Mouse (Mus musculus) liver, embryonic 11.5 days (tissue): Measurements from ENCODE around the gene Mcam. TPM values are rescaled to one million over a fixed set of nuclear protein-coding genes. Genes with fewer than 3 reads are reported as not detected.

Source experiments
- ATAC-seq: fragments of 200-750 bp; cut with Nextera tagmentation; replicated peaks from 2 replicates; pipeline ENCODE4 v1.8.0; 2017; ENCODE audit warnings: moderate number of reproducible peaks, mild to moderate bottlenecking, moderate TSS enrichment, moderate library complexity; ENCODE audit not compliant: low FRiP score
- DNase-seq: peaks from one replicate; pipeline ENCODE4 v3.0.0-alpha.2; 2017; ENCODE audit warnings: low spot score
- H3K27ac ChIP-seq: fragments of 300-500 bp; sonication (generic); 2 replicates; pipeline ENCODE4 v1.5.1; 2014; ENCODE audit warnings: mild to moderate bottlenecking, low read depth, low read length, control low read depth
- H3K27me3 ChIP-seq: fragments of 300-500 bp; sonication (generic); replicated peaks from 2 replicates; pipeline ENCODE4 v1.6.1; 2014; ENCODE audit warnings: low read length, mixed read lengths; ENCODE audit not compliant: control insufficient read depth, insufficient read depth
- H3K36me3 ChIP-seq: fragments of 300-500 bp; sonication (generic); 2 replicates; pipeline ENCODE4 v1.6.1; 2014; ENCODE audit warnings: mild to moderate bottlenecking, low read length, moderate library complexity, mixed read lengths; ENCODE audit not compliant: control insufficient read depth, insufficient read depth
- H3K4me1 ChIP-seq: fragments of 300-500 bp; sonication (generic); replicated peaks from 2 replicates; pipeline ENCODE4 v1.6.1; 2014; ENCODE audit warnings: low read length, mixed read lengths; ENCODE audit not compliant: control insufficient read depth, insufficient read depth
- H3K4me2 ChIP-seq: fragments of 300-500 bp; sonication (generic); 2 replicates; pipeline ENCODE4 v1.6.1; 2014; ENCODE audit warnings: mild to moderate bottlenecking, control low read depth, moderate library complexity
- H3K4me3 ChIP-seq: fragments of 300-500 bp; sonication (generic); 2 replicates; pipeline ENCODE4 v1.5.1; 2014; ENCODE audit warnings: low read depth, low read length, control low read depth
- H3K9ac ChIP-seq: fragments of 300-500 bp; sonication (generic); 2 replicates; pipeline ENCODE4 v1.6.1; 2014; ENCODE audit warnings: low read depth, low read length, control low read depth
- H3K9me3 ChIP-seq: fragments of 300-500 bp; sonication (generic); 2 replicates; pipeline ENCODE4 v1.6.1; 2016; ENCODE audit warnings: low read length, inconsistent platforms, mixed read lengths; ENCODE audit not compliant: control insufficient read depth
- whole genome bisulfite sequencing: fragments of 180-500 bp; shearing (Covaris S2); extraction: QIAGEN DNeasy Blood & Tissue Kit; methylation state at CpG from one replicate; pipeline ENCODE4 v1.1.7; 2014; 5-methylcytosine and 5-hydroxymethylcytosine counted together
- polyA plus RNA-seq: library from polyadenylated mRNA; unstranded; fragments of >200 nt; fragmentation: Nextera tagmentation; extraction: Ambion mirVana; gene quantifications from 2 replicates; pipeline ENCODE4 v1.2.1, GENCODE M21; 2014

Gene Mcam
- polyA plus RNA-seq, 1 experiment from 2014 or later: 13.0 TPM

DNA sequence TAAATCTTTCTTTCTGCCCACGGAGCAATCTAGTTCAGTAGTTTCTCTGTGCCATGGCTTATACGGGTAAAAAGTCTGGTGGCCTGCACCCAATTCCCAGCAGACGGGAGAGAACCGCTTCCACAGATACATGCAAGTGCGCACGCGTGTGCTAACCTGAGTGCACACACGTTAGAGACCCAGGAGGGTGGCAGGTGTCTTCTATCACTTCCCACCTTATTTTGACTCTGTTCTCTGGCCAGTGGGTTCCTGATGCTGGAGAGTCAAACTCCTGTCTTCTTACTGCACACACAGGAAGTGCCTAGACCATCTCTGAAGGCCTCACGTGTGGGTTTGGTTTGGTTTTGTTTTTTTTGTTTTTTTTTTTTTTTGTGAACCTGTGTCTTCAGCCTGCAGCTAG is 18.7 kb upstream of the Mcam start:
- H3K27me3 ChIP-seq: no peaks in the 10 kb centered on the region
- H3K9me3 ChIP-seq: no peaks in the 10 kb centered on the region
- ATAC-seq (no peak), DNase-seq (no peak)
- H3K4me2 ChIP-seq: no peak overlapping the region
- H3K9ac ChIP-seq: no peak overlapping the region
- no peak overlapping the region for H3K4me3 ChIP-seq
- H3K4me1 ChIP-seq: peaks cover 1% of the 10 kb centered on the region; the same call in 1 of the 2 replicates
- WGBS: 85% methylated on average over 9 of the region's 9 CpGs
- H3K27ac ChIP-seq: no peak overlapping the region
- H3K36me3 ChIP-seq: no peaks in the 10 kb centered on the region

DNA sequence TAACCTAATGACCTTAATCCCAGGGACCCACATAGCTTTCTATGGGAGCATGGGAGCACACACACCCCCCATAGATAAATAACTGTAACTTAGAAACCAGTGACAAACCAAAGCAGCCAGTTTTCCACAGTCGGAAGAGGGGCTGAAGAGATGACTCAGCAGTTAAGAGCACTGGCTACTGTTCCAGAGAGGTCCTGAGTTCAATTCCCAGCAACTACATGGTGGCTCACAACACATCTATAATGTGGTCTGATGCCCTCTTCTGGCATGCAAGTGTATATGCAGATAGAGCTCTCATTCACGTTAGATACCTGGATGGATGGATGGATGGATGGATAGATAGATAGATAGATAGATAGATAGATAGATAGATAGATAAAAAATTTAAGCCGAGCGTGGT is 18.1 kb upstream of the Mcam start:
- no peaks in the 10 kb centered on the region for H3K36me3 ChIP-seq
- H3K27me3 ChIP-seq: no peaks in the 10 kb centered on the region
- H3K4me1 ChIP-seq: no peaks in the 10 kb centered on the region
- H3K9ac ChIP-seq: no peak overlapping the region
- H3K4me3 ChIP-seq: no peak overlapping the region
- 80% methylated on average over 4 of the region's 4 CpGs for WGBS
- DNase-seq: no peak
- H3K27ac ChIP-seq: no peak overlapping the region
- no peak overlapping the region for H3K4me2 ChIP-seq
- no peak for ATAC-seq
- H3K9me3 ChIP-seq: no peaks in the 10 kb centered on the region

DNA sequence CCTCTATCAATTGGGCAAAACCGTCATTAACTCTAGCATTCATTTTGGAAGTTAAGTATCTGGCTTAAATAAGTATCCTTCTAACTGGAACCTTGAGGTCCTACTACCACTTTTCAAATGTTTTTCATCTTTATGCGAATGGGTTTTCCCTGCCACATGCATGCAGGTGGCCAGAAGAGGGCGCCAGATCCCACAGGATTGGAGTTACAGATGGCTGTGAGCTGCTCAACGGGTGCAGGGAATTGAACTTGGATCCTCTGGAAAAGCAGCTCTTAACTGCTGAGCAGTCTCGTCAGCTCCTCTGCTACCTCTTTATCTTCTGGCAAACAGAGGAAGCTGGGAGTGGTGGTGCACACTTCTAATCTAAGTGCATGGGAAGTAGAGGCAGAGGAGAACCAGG is 15.3 kb upstream of the Mcam start:
- ATAC-seq (no peak), DNase-seq (no peak)
- 44% methylated on average over 5 of the region's 5 CpGs for WGBS
- H3K27me3 ChIP-seq: no peaks in the 10 kb centered on the region
- H3K4me2 ChIP-seq: no peak overlapping the region
- H3K4me3 ChIP-seq: no peak overlapping the region
- H3K9me3 ChIP-seq: no peaks in the 10 kb centered on the region
- no peak overlapping the region for H3K27ac ChIP-seq
- H3K9ac ChIP-seq: no peak overlapping the region
- no peaks in the 10 kb centered on the region for H3K4me1 ChIP-seq
- H3K36me3 ChIP-seq: no peaks in the 10 kb centered on the region

DNA sequence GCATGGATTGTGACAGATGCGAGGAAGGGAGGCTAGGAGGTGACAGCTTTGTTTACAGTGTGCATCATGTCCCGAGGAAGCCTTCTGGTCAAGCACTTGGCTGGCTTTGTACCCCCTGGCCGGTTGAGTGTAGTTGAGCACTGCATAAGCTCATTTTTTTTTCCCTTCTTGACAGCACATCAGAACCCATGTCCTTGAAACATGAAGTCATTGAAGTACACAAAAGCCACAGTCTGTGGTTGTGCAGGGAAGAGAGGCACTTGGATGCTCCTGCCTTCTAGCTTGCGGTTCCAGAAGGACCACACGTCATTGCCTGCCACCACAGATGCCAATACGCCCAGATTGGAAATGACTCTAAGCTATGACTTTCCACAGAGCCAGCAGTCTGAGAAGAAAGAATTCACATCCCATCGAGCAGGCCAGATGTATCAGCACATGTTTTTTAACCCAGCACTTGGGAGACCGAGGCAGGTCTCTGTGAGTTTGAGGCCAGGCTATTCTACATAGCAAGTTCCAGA is 14.3 kb upstream of the Mcam start:
- WGBS: 77% methylated on average over 8 of the region's 8 CpGs
- DNase-seq: no peak

DNA sequence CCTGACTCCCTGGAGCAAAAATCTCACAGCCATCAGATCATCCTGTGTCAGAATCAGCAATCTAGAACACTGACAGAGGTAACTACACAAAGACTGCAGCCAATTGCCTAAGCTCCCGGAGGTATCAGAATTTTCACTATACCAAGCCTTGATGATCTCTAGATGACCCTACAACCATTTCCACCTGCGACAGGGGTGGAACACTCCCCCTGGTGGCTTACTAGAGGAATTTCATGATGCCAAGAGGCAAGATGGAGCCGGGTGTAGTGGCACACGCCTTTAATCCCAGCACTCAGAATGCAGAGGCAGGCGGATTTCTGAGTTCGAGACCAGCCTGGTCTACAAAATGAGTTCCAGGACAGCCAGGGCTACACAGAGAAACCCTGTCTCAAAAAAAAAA is 10.0 kb upstream of the Mcam start:
- Histone ChIP-seq H3K4me2 (no peak overlapping the region), H3K4me1 (peaks cover 1% of the 10 kb centered on the region; the same call in 1 of the 2 replicates), H3K27ac (no peak overlapping the region), H3K9ac (no peak overlapping the region), H3K36me3 (no peaks in the 10 kb centered on the region), H3K27me3 (peaks cover 7% of the 10 kb centered on the region; the same call in 1 of the 2 replicates), H3K4me3 (no peak overlapping the region), H3K9me3 (no peaks in the 10 kb centered on the region)
- DNase-seq (no peak), ATAC-seq (no peak)
- 66% methylated on average over 6 of the region's 6 CpGs for WGBS

More for the DNA sequence above, 14.3 kb upstream of the Mcam start:
- H3K4me2 ChIP-seq: no peak overlapping the region
- H3K9me3 ChIP-seq: no peaks in the 10 kb centered on the region
- H3K4me1 ChIP-seq: no peaks in the 10 kb centered on the region
- no peak overlapping the region for H3K4me3 ChIP-seq
- no peaks in the 10 kb centered on the region for H3K27me3 ChIP-seq
- H3K36me3 ChIP-seq: no peaks in the 10 kb centered on the region
- ATAC-seq: no peak
- no peak overlapping the region for H3K27ac ChIP-seq
- no peak overlapping the region for H3K9ac ChIP-seq

DNA sequence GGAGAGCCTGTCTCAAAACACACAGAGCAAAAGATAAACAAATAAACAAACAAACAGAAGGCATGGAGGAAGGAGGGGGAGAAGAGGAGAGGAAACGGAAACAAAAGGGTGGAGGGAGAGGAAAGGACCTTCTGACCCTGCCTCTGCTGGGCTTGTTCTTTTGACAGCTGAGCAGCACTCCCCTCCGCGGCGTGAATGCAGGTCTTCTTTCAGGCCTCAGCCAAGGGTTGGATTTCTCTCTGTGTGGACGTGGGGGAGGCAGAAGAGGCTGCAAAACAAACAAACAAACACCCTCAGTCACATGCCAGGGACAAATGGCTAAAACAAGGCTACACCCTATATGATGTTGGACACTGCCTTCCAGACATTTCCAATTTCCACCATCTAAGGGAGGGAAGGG is 9.2 kb upstream of the Mcam start:
- no peak overlapping the region for H3K27ac ChIP-seq
- H3K27me3 ChIP-seq: peaks cover 14% of the 10 kb centered on the region
- no peak for ATAC-seq
- no peak overlapping the region for H3K4me2 ChIP-seq
- H3K9ac ChIP-seq: no peak overlapping the region
- no peak overlapping the region for H3K4me3 ChIP-seq
- DNase-seq: no peak
- H3K36me3 ChIP-seq: no peaks in the 10 kb centered on the region
- 68% methylated on average over 5 of the region's 5 CpGs for WGBS
- H3K4me1 ChIP-seq: peaks cover 8% of the 10 kb centered on the region
- H3K9me3 ChIP-seq: no peaks in the 10 kb centered on the region

DNA sequence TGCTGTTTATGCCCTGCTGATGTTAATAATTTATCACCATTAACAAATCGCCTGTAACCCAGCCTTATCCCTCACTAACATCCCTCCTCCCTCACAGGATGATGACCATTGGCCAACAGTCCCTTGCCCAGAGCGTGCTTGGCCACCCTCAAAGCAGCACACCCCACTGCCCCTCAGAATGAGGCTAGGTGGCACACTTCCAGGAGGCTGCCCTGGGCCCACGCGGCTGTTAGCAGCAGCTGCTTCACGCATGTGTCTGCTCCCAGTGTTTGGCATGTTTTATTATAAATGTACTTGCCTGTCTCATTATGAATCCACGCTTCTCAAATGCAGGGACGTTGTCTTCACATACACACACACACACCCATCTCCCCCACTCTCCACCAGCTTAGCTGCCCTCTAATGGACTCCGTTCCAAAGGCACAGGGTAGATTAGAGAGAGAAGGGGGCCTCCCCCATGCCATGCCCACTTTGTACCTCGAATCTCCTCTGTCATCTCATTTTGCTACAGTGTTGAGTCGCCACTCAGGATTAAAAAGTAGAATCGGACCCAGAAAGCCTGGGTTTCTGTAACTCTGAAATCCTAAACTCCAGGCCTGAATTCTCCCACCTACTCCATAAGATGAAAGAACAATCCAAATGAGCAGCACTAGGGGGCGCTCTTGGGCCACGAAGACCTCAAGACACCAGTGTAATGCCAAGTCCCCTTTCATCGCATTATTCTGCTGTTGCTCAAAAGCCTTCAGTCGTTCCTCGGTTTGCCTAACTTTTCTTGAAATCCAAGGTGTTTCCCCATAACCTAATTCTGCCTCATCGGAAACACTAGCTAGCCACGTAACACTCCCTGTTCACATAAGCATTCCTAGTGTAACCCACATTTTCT is 8.5 kb upstream of the Mcam start:
- WGBS: 35% methylated on average over 18 of the region's 18 CpGs

DNA sequence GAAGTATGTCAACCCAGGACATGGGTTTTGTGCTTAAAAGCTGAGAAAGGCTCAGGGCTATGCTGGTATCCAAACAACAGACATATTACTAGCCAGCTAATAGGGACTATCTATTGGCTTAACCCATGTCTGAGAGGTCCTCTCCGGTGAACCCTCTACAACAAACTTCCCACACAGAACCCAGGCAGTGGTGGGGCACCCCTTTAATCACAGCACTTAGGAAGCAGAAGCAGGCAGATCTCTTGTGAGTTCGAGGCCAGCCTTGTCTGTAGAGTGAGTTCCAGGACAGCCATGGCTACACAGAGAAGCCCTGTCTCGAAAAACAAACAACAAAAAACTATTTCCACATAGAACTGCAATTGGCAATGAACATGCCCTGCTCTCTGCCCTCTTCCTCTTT is 7.5 kb upstream of the Mcam start:
- no peak for DNase-seq
- peak overlapping the region; percentile 31 for H3K4me2 ChIP-seq
- H3K9ac ChIP-seq: no peak overlapping the region
- no peak overlapping the region for H3K4me3 ChIP-seq
- no peak overlapping the region for H3K27ac ChIP-seq
- ATAC-seq: no peak
- H3K9me3 ChIP-seq: no peaks in the 10 kb centered on the region
- WGBS: 83% methylated on average over 3 of the region's 3 CpGs
- H3K36me3 ChIP-seq: no peaks in the 10 kb centered on the region
- H3K27me3 ChIP-seq: peaks cover 32% of the 10 kb centered on the region
- peaks cover 19% of the 10 kb centered on the region for H3K4me1 ChIP-seq

More for the DNA sequence above, 8.5 kb upstream of the Mcam start:
- H3K36me3 ChIP-seq: no peaks in the 10 kb centered on the region
- peaks cover 15% of the 10 kb centered on the region for H3K4me1 ChIP-seq
- H3K4me3 ChIP-seq: no peak overlapping the region
- no peak overlapping the region for H3K9ac ChIP-seq
- no peaks in the 10 kb centered on the region for H3K9me3 ChIP-seq
- DNase-seq: peak; percentile 78
- no peak overlapping the region for H3K27ac ChIP-seq
- H3K4me2 ChIP-seq: peak overlapping the region; percentile 31
- peaks cover 22% of the 10 kb centered on the region for H3K27me3 ChIP-seq
- ATAC-seq: peak; percentile 42; the same call in 1 of the 2 replicates

DNA sequence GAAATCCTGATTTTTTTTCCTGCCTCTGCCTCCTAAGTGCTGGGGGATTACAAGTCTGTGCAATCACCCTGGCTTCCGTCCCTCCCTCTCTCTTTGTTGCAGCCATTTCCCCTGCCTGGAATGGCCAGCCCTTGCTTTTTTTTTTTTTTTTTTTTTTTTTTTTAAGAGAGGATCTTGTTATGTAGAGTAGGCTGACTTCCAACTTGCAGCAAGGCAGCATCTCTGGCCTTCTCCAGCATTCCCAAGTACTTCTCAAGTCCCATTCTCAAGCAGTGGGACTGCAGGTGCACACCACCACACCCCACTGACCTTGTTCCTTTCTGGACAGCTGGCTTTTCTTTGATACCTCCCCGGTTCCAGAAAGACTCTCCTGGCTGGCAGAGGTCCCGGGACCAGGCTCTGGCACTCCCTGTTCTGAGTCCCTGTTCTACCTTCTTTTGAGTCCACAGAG is 6.9 kb upstream of the Mcam start:
- H3K27me3 ChIP-seq: peaks cover 37% of the 10 kb centered on the region
- no peak for DNase-seq
- no peak overlapping the region for H3K27ac ChIP-seq
- H3K4me2 ChIP-seq: no peak overlapping the region
- ATAC-seq: no peak
- no peaks in the 10 kb centered on the region for H3K36me3 ChIP-seq
- no peak overlapping the region for H3K4me3 ChIP-seq
- WGBS: 80% methylated on average over 3 of the region's 3 CpGs
- peaks cover 19% of the 10 kb centered on the region for H3K4me1 ChIP-seq
- no peaks in the 10 kb centered on the region for H3K9me3 ChIP-seq
- no peak overlapping the region for H3K9ac ChIP-seq
